Mouse (Mus musculus) lung, embryonic 16.5 days (tissue): Measurements from ENCODE around the gene Gm43638. TPM values are rescaled to one million over a fixed set of nuclear protein-coding genes. Genes with fewer than 3 reads are reported as not detected.
A peak's percentile ranks its signal among the peaks of the same experiment; 100 is the strongest.
"Not testable (repeated sequence)": the region's sequence is repeated elsewhere in the genome, so short reads cannot be mapped to it uniquely, and the experiment has no call there.

Experiments used
- ATAC-seq: fragments of 200-750 bp; cut with Nextera tagmentation; 2 replicates; pipeline ENCODE4 v1.8.0; 2017; ENCODE audit warnings: low read depth, mild to moderate bottlenecking, moderate library complexity
- H3K27ac ChIP-seq: fragments of 300-500 bp; sonication (generic); 2 replicates; pipeline ENCODE4 v1.5.1; 2014; ENCODE audit warnings: mild to moderate bottlenecking, control low read depth, low read length
- H3K27me3 ChIP-seq: fragments of 300-500 bp; sonication (generic); 2 replicates; pipeline ENCODE4 v1.6.1; 2014; ENCODE audit warnings: low read depth, low read length, mixed read lengths; ENCODE audit not compliant: control insufficient read depth, insufficient read depth
- H3K36me3 ChIP-seq: fragments of 300-500 bp; sonication (generic); 2 replicates; pipeline ENCODE4 v1.6.1; 2014; ENCODE audit warnings: low read length; ENCODE audit not compliant: control insufficient read depth, insufficient read depth
- H3K4me1 ChIP-seq: fragments of 300-500 bp; sonication (generic); replicated peaks from 2 replicates; pipeline ENCODE4 v1.6.1; 2014; ENCODE audit warnings: low read length, mixed read lengths; ENCODE audit not compliant: control insufficient read depth, insufficient read depth
- H3K4me2 ChIP-seq: fragments of 300-500 bp; sonication (generic); 2 replicates; pipeline ENCODE4 v1.6.1; 2014; ENCODE audit warnings: low read depth, low read length, control low read depth
- H3K4me3 ChIP-seq: fragments of 300-500 bp; sonication (generic); 2 replicates; pipeline ENCODE4 v1.5.1; 2014; ENCODE audit warnings: mild to moderate bottlenecking, low read length, control low read depth
- H3K9ac ChIP-seq: fragments of 300-500 bp; sonication (generic); 2 replicates; pipeline ENCODE4 v1.6.1; 2014; ENCODE audit warnings: low read length, control low read depth
- H3K9me3 ChIP-seq: fragments of 300-500 bp; sonication (generic); 2 replicates; pipeline ENCODE4 v1.6.1; 2016; ENCODE audit warnings: low read length; ENCODE audit not compliant: control insufficient read depth
- WGBS: fragments of 180-500 bp; shearing (Covaris S2); extraction: QIAGEN DNeasy Blood & Tissue Kit; methylation state at CpG from one replicate; pipeline ENCODE4 v1.1.7; 2014; 5-methylcytosine and 5-hydroxymethylcytosine counted together
- polyA plus RNA-seq: library from polyadenylated mRNA; unstranded; fragments of >200 nt; fragmentation: Nextera tagmentation; extraction: Ambion mirVana; gene quantifications from 2 replicates; pipeline ENCODE4 v1.2.1, GENCODE M21; 2015

Gm43638 gene
- polyA plus RNA-seq: not detected in 2 replicates

- H3K4me1 ChIP-seq, H3K27me3 ChIP-seq, H3K9ac ChIP-seq, H3K27ac ChIP-seq, H3K9me3 ChIP-seq, ATAC-seq, H3K36me3 ChIP-seq, H3K4me3 ChIP-seq, H3K4me2 ChIP-seq: not testable (repeated sequence)
- 65% methylated on average over 1 of the region's 1 CpGs for WGBS
These were observed at the start of gene Gm43638 for GRCm38 (mm10) chr5:87486706-87487105. Gm43638 (minus strand) TSS chr5:87486806.

GRCm38 (mm10) chr5:87535994-87536644 is 49.5 kb upstream of the Gm43638 start:
- no peak overlapping the region for H3K27ac ChIP-seq
- H3K4me2 ChIP-seq: no peak overlapping the region
- no peak overlapping the region for H3K9ac ChIP-seq
- ATAC-seq: no peak
- H3K36me3 ChIP-seq: no peaks in the 10 kb centered on the region
- H3K4me3 ChIP-seq: no peak overlapping the region
- H3K9me3 ChIP-seq: no peaks in the 10 kb centered on the region
- H3K4me1 ChIP-seq: no peaks in the 10 kb centered on the region
- no peaks in the 10 kb centered on the region for H3K27me3 ChIP-seq
- WGBS: 85% methylated on average over 4 of the region's 4 CpGs

- no peak overlapping the region for H3K4me2 ChIP-seq
- H3K9me3 ChIP-seq: no peaks in the 10 kb centered on the region
- no peaks in the 10 kb centered on the region for H3K36me3 ChIP-seq
- no peaks in the 10 kb centered on the region for H3K27me3 ChIP-seq
- H3K27ac ChIP-seq: no peak overlapping the region
- H3K4me3 ChIP-seq: no peak overlapping the region
- H3K9ac ChIP-seq: no peak overlapping the region
- H3K4me1 ChIP-seq: no peaks in the 10 kb centered on the region
- WGBS: 41% methylated on average over 2 of the region's 2 CpGs
- no peak for ATAC-seq
These were observed 45.7 kb upstream of the Gm43638 start for GRCm38 (mm10) chr5:87532288-87532687.

- ATAC-seq: not testable (repeated sequence)
These were observed 37.0 kb upstream of the Gm43638 start for GRCm38 (mm10) chr5:87523561-87523960.

GRCm38 (mm10) chr5:87505776-87506458 is 19.3 kb upstream of the Gm43638 start:
- Histone ChIP-seq H3K27me3 (no peaks in the 10 kb centered on the region), H3K4me2 (no peak overlapping the region), H3K36me3 (no peaks in the 10 kb centered on the region), H3K9ac (no peak overlapping the region), H3K4me3 (no peak overlapping the region), H3K27ac (no peak overlapping the region), H3K4me1 (no peaks in the 10 kb centered on the region), H3K9me3 (no peaks in the 10 kb centered on the region)
- ATAC-seq: no peak
- WGBS: 40% methylated on average over 4 of the region's 4 CpGs

More at GRCm38 (mm10) chr5:87523561-87523960, 37.0 kb upstream of the Gm43638 start:
- not testable (repeated sequence) for H3K36me3 ChIP-seq, H3K27me3 ChIP-seq, H3K9ac ChIP-seq, H3K27ac ChIP-seq, H3K9me3 ChIP-seq, H3K4me2 ChIP-seq, H3K4me1 ChIP-seq, H3K4me3 ChIP-seq
- 74% methylated on average over 2 of the region's 2 CpGs for whole genome bisulfite sequencing

- no peaks in the 10 kb centered on the region for H3K9me3 ChIP-seq
- no peak overlapping the region for H3K9ac ChIP-seq
- WGBS: 65% methylated on average over 1 of the region's 1 CpGs
- ATAC-seq: 0 out of 2 replicates have a peak, but pooled peaks have one; percentile 26
- H3K36me3 ChIP-seq: no peaks in the 10 kb centered on the region
- no peaks in the 10 kb centered on the region for H3K4me1 ChIP-seq
- no peak overlapping the region for H3K4me3 ChIP-seq
- no peaks in the 10 kb centered on the region for H3K27me3 ChIP-seq
- no peak overlapping the region for H3K27ac ChIP-seq
- no peak overlapping the region for H3K4me2 ChIP-seq
These were observed 16.1 kb upstream of the Gm43638 start for GRCm38 (mm10) chr5:87502687-87503086.

GRCm38 (mm10) chr5:87499341-87499740 is 12.7 kb upstream of the Gm43638 start:
- Histone ChIP-seq H3K4me2 (no peak overlapping the region), H3K27me3 (no peaks in the 10 kb centered on the region), H3K36me3 (no peaks in the 10 kb centered on the region), H3K9ac (no peak overlapping the region), H3K4me1 (no peaks in the 10 kb centered on the region), H3K9me3 (no peaks in the 10 kb centered on the region), H3K4me3 (no peak overlapping the region), H3K27ac (no peak overlapping the region)
- ATAC-seq: no peak

- no peak overlapping the region for H3K4me3 ChIP-seq
- H3K4me2 ChIP-seq: no peak overlapping the region
- no peaks in the 10 kb centered on the region for H3K9me3 ChIP-seq
- ATAC-seq: no peak
- H3K36me3 ChIP-seq: no peaks in the 10 kb centered on the region
- no peaks in the 10 kb centered on the region for H3K27me3 ChIP-seq
- H3K4me1 ChIP-seq: no peaks in the 10 kb centered on the region
- no peak overlapping the region for H3K9ac ChIP-seq
- H3K27ac ChIP-seq: no peak overlapping the region
These were observed 12.3 kb upstream of the Gm43638 start for GRCm38 (mm10) chr5:87498936-87499335.

GRCm38 (mm10) chr5:87490771-87491170 is 4.2 kb upstream of the Gm43638 start, which contains the start of gene Ugt2a1:
Ugt2a1 (minus strand) TSS chr5:87490871.
- no peak within 1 kb of the TSS for H3K27ac ChIP-seq
- H3K9me3 ChIP-seq: no peaks in the 10 kb centered on the region
- no peaks in the 10 kb centered on the region for H3K36me3 ChIP-seq
- WGBS: 70% methylated on average over 1 of the region's 1 CpGs
- H3K4me3 ChIP-seq: no peak within 1 kb of the TSS
- no peaks in the 10 kb centered on the region for H3K27me3 ChIP-seq
- H3K4me2 ChIP-seq: no peak within 1 kb of the TSS
- no peak within 1 kb of the TSS for H3K9ac ChIP-seq
- no peak for ATAC-seq
- H3K4me1 ChIP-seq: no peaks in the 10 kb centered on the region
